Mouse (Mus musculus): ENCODE measurements around the gene Prdm16.

The Prdm16 gene

GRCm38 (mm10) chr4:154602409-154602808 is 34.3 kb downstream of the Prdm16 start:
- DNase-seq (ENCODE audit: low spot score): no peak

- no peak for DNase-seq (ENCODE audit: low spot score)
Measured at GRCm38 (mm10) chr4:154601006-154601405, 35.7 kb downstream of the Prdm16 start.

GRCm38 (mm10) chr4:154599977-154600376 is 36.7 kb downstream of the Prdm16 start:
- DNase-seq (ENCODE audit: low spot score): no peak

GRCm38 (mm10) chr4:154598357-154598756 is 38.3 kb downstream of the Prdm16 start:
- no peak for DNase-seq (ENCODE audit: low spot score)

- no peak for DNase-seq (ENCODE audit: low spot score)
Measured at GRCm38 (mm10) chr4:154596805-154597204, 39.9 kb downstream of the Prdm16 start.

- no peak for DNase-seq (ENCODE audit: low spot score)
Measured at GRCm38 (mm10) chr4:154594761-154595556, 41.7 kb downstream of the Prdm16 start.

GRCm38 (mm10) chr4:154594116-154594760 is 42.4 kb downstream of the Prdm16 start:
- DNase-seq (ENCODE audit: low spot score): no peak

GRCm38 (mm10) chr4:154592562-154592961 is 44.1 kb downstream of the Prdm16 start:
- DNase-seq (ENCODE audit: low spot score): no peak

- DNase-seq (ENCODE audit: low spot score): no peak
Measured at GRCm38 (mm10) chr4:154590910-154591309, 45.8 kb downstream of the Prdm16 start.

- no peak for DNase-seq (ENCODE audit: low spot score)
Measured at GRCm38 (mm10) chr4:154586334-154586733, 50.3 kb downstream of the Prdm16 start.

GRCm38 (mm10) chr4:154585779-154586178 is 50.9 kb downstream of the Prdm16 start:
- DNase-seq (ENCODE audit: low spot score): peak; percentile 74

- DNase-seq (ENCODE audit: low spot score): no peak
Measured at GRCm38 (mm10) chr4:154583712-154584111, 53.0 kb downstream of the Prdm16 start.

- no peak for DNase-seq (ENCODE audit: low spot score)
Measured at GRCm38 (mm10) chr4:154582607-154583236, 54.0 kb downstream of the Prdm16 start.

- DNase-seq (ENCODE audit: low spot score): no peak
Measured at GRCm38 (mm10) chr4:154581261-154581886, 55.3 kb downstream of the Prdm16 start.

- DNase-seq (ENCODE audit: low spot score): no peak
Measured at GRCm38 (mm10) chr4:154574208-154574875, 62.3 kb downstream of the Prdm16 start.

GRCm38 (mm10) chr4:154570451-154570881 is 66.2 kb downstream of the Prdm16 start:
- no peak for DNase-seq (ENCODE audit: low spot score)

- no peak for DNase-seq (ENCODE audit: low spot score)
Measured at GRCm38 (mm10) chr4:154569845-154570244, 66.8 kb downstream of the Prdm16 start.

GRCm38 (mm10) chr4:154568798-154569197 is 67.9 kb downstream of the Prdm16 start:
- DNase-seq (ENCODE audit: low spot score): no peak

- no peak for DNase-seq (ENCODE audit: low spot score)
Measured at GRCm38 (mm10) chr4:154567942-154568341, 68.7 kb downstream of the Prdm16 start.

- DNase-seq (ENCODE audit: low spot score): no peak
Measured at GRCm38 (mm10) chr4:154563201-154563600, 73.5 kb downstream of the Prdm16 start.

- DNase-seq (ENCODE audit: low spot score): no peak
Measured at GRCm38 (mm10) chr4:154558041-154558440, 78.6 kb downstream of the Prdm16 start.

- DNase-seq (ENCODE audit: low spot score): no peak
Measured at GRCm38 (mm10) chr4:154557168-154557567, 79.5 kb downstream of the Prdm16 start.
